Mouse (Mus musculus) forebrain, embryonic 12.5 days (tissue): ENCODE data around the gene Kat6b. TPM values are rescaled to one million over a fixed set of nuclear protein-coding genes. Genes with fewer than 3 reads are reported as not detected.

ENCODE experiments used
- ATAC-seq: fragments of 200-750 bp; cut with Nextera tagmentation; 2 replicates; pipeline ENCODE4 v1.8.0; 2017; ENCODE audit warnings: moderate TSS enrichment; ENCODE audit not compliant: low FRiP score
- H3K27ac ChIP-seq: fragments of 300-500 bp; sonication (generic); 2 replicates; pipeline ENCODE4 v1.5.1; 2016; ENCODE audit warnings: mild to moderate bottlenecking
- H3K27me3 ChIP-seq: fragments of 300-500 bp; sonication (generic); 2 replicates; pipeline ENCODE4 v1.6.1; 2016; ENCODE audit warnings: mild to moderate bottlenecking
- H3K36me3 ChIP-seq: fragments of 300-500 bp; sonication (generic); replicated peaks from 2 replicates; pipeline ENCODE4 v1.6.1; 2016; ENCODE audit warnings: mild to moderate bottlenecking
- H3K4me1 ChIP-seq: fragments of 300-500 bp; sonication (generic); 2 replicates; pipeline ENCODE4 v1.6.1; 2016
- H3K4me2 ChIP-seq: fragments of 300-500 bp; sonication (generic); 2 replicates; pipeline ENCODE4 v1.6.1; 2016; ENCODE audit warnings: mild to moderate bottlenecking, moderate library complexity
- H3K4me3 ChIP-seq: fragments of 300-500 bp; sonication (generic); replicated peaks from 2 replicates; pipeline ENCODE4 v1.5.1; 2016; ENCODE audit warnings: mild to moderate bottlenecking
- H3K9ac ChIP-seq: fragments of 300-500 bp; sonication (generic); 2 replicates; pipeline ENCODE4 v1.6.1; 2016; ENCODE audit warnings: mild to moderate bottlenecking
- H3K9me3 ChIP-seq: fragments of 300-500 bp; sonication (generic); 2 replicates; pipeline ENCODE4 v1.6.1; 2016
- WGBS: fragments of 180-500 bp; shearing (Covaris S2); methylation state at CpG from one replicate; pipeline ENCODE4 v1.1.7; 2016; 5-methylcytosine and 5-hydroxymethylcytosine counted together
- polyA plus RNA-seq: library from polyadenylated mRNA; unstranded; fragments of >200 nt; fragmentation: Nextera tagmentation; extraction: Ambion mirVana; gene quantifications from 2 replicates; pipeline ENCODE4 v1.2.1, GENCODE M21; 2016

The Kat6b gene
- polyA plus RNA-seq, 1 experiment from 2014 or later: 40.5 TPM

DNA sequence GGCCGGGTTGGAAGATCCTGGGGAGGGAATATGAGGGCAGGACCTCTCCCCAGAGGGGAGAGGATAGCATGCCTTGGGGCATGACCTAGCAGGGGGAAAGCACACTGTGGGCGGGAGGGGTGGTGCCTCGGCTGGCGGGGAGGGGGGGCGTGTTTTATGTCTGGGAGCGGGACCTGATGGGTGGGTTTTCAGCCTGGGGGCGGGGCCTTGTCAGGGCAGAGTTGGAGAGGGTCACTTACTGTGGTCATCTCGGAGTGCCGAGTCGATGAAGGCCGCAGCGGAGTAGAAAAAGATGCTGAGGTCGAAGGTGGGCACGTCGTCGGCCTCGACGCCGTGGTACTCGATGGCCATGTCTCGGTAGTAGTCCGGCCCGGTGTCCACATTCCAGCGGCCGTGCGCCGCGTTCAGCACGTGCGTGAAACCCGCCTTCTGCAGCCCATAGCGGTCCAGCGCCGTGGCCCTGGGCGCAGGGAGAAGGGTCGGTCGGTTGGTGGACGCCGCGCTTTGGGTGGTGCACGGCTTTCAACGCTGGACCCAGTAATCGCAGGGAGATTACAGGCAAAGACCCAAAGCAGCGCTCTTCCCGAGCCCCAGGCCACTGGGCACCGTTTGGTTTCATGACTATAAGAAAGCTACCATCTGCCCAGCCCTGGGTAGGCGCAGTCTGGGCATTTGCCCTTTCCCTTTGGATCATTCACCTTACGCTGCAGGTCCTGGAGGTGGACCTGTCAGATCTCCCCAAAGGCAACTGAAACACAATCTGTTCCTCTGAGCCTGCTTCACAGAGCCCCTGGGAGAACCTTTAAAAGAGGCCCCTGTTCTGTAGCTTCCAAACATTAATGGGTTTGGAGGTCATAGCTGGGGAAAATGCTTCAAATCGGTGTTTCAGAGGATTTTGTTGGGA, 205.4 kb downstream of the Kat6b start:
- Histone ChIP-seq H3K9me3 (no peaks in the 10 kb centered on the region), H3K4me3 (peak overlapping the region; percentile 28), H3K27ac (no peak overlapping the region), H3K9ac (0 out of 2 replicates have a peak overlapping the region, but pooled peaks have one; percentile 33), H3K4me2 (peak overlapping the region; percentile 53), H3K4me1 (peaks cover 28% of the 10 kb centered on the region), H3K27me3 (peaks cover 33% of the 10 kb centered on the region), H3K36me3 (no peaks in the 10 kb centered on the region)
- 0 out of 2 replicates have a peak, but pooled peaks have one; percentile 18 for ATAC-seq
- 9% methylated on average over 49 of the region's 49 CpGs for WGBS

DNA sequence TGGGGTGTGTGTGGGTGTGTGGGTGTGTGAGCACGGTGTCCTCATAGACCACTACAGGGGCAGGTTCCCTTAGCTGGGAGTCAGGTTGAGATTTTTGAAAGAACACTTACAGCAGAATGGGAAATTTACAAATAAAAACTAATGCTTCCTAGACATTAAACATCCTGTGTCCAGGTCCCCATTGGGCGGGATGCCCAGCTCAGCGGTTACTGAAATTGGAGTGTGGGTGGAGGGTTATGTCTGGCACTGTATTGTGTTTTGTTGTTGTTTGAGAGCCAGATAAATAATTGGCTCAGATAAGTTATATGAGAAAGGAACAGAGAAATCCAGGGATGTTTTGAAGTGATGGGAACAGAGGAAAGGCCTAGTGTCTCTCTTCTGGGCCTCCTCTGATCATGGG, 209.8 kb downstream of the Kat6b start:
- Histone ChIP-seq H3K4me2 (no peak overlapping the region), H3K4me3 (no peak overlapping the region), H3K4me1 (peaks cover 10% of the 10 kb centered on the region), H3K27ac (no peak overlapping the region), H3K9me3 (peaks cover 4% of the 10 kb centered on the region), H3K36me3 (no peaks in the 10 kb centered on the region), H3K27me3 (peaks cover 22% of the 10 kb centered on the region), H3K9ac (no peak overlapping the region)
- 95% methylated on average over 3 of the region's 3 CpGs for WGBS
- no peak for ATAC-seq

DNA sequence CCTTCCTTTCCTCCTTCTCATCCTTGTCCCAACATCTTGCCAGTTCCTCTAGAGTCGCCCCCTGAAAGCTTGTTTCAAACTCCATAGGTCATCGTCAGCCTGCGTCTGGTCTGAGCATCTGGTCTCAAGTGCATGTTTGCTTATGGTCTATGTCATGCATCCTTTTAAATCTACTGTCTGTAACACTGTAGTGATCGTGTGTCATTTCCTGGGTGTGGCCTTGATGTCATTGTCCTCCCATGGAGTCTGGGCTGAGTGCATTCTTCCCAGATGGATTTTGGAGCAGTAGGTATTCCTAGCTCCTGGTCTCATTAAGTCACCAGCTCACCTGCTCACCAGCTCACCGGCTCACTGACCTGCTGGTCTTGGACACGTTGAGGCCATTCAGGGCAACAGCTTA, 213.8 kb downstream of the Kat6b start:
- 83% methylated on average over 6 of the region's 6 CpGs for WGBS
- H3K36me3 ChIP-seq: no peaks in the 10 kb centered on the region
- no peak for ATAC-seq

GRCm38 (mm10) chr14:21696186-21696830, 215.1 kb downstream of the Kat6b start:
- Histone ChIP-seq H3K27me3 (no peaks in the 10 kb centered on the region), H3K4me3 (no peak overlapping the region), H3K27ac (no peak overlapping the region), H3K9ac (no peak overlapping the region), H3K4me1 (peaks cover 3% of the 10 kb centered on the region; the same call in 1 of the 2 replicates), H3K9me3 (peaks cover 4% of the 10 kb centered on the region), H3K4me2 (no peak overlapping the region), H3K36me3 (no peaks in the 10 kb centered on the region)
- WGBS: 75% methylated on average over 7 of the region's 7 CpGs
- no peak for ATAC-seq

More for the DNA sequence above, 213.8 kb downstream of the Kat6b start:
- no peak overlapping the region for H3K9ac ChIP-seq
- H3K27me3 ChIP-seq: no peaks in the 10 kb centered on the region
- H3K27ac ChIP-seq: no peak overlapping the region
- H3K9me3 ChIP-seq: peaks cover 4% of the 10 kb centered on the region
- H3K4me3 ChIP-seq: no peak overlapping the region
- peaks cover 3% of the 10 kb centered on the region; the same call in 1 of the 2 replicates for H3K4me1 ChIP-seq
- H3K4me2 ChIP-seq: no peak overlapping the region

GRCm38 (mm10) chr14:21702691-21703090, 221.5 kb downstream of the Kat6b start:
- Histone ChIP-seq H3K4me3 (no peak overlapping the region), H3K36me3 (no peaks in the 10 kb centered on the region), H3K9ac (no peak overlapping the region), H3K27ac (no peak overlapping the region), H3K9me3 (no peaks in the 10 kb centered on the region), H3K4me2 (no peak overlapping the region), H3K27me3 (no peaks in the 10 kb centered on the region), H3K4me1 (peaks cover 7% of the 10 kb centered on the region; the same call in 1 of the 2 replicates)
- 94% methylated on average over 8 of the region's 8 CpGs for WGBS
- ATAC-seq: no peak

GRCm38 (mm10) chr14:21703255-21703654, 222.0 kb downstream of the Kat6b start:
- Histone ChIP-seq H3K9me3 (no peaks in the 10 kb centered on the region), H3K9ac (no peak overlapping the region), H3K27ac (no peak overlapping the region), H3K4me3 (no peak overlapping the region), H3K4me1 (peaks cover 7% of the 10 kb centered on the region; the same call in 1 of the 2 replicates), H3K4me2 (no peak overlapping the region), H3K27me3 (no peaks in the 10 kb centered on the region), H3K36me3 (no peaks in the 10 kb centered on the region)
- 89% methylated on average over 5 of the region's 5 CpGs for WGBS
- no peak for ATAC-seq

DNA sequence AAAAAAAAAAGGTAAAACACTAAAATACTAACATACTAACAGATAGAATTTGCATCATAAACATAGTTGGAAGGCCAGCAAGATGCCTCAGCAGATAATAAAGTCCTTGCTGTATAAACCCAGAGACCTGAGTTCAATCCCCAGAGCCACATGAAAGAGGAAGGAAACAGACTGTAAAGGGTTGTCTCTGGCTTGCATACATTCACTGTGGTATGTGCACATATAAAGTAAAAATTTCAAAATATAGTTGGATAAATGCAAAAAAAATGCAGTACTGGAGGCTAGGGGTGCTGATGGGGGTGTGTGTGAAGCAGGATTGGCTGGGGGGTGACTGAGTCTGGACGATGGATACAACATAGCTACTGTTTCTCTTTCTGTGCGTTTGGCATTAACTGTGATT, 224.2 kb downstream of the Kat6b start:
- H3K4me1 ChIP-seq: peaks cover 7% of the 10 kb centered on the region; the same call in 1 of the 2 replicates
- no peak overlapping the region for H3K4me2 ChIP-seq
- H3K9ac ChIP-seq: no peak overlapping the region
- WGBS: 89% methylated on average over 2 of the region's 2 CpGs
- no peak for ATAC-seq
- no peaks in the 10 kb centered on the region for H3K27me3 ChIP-seq
- H3K4me3 ChIP-seq: no peak overlapping the region
- no peak overlapping the region for H3K27ac ChIP-seq
- H3K36me3 ChIP-seq: no peaks in the 10 kb centered on the region
- no peaks in the 10 kb centered on the region for H3K9me3 ChIP-seq

- peaks cover 7% of the 10 kb centered on the region; the same call in 1 of the 2 replicates for H3K4me1 ChIP-seq
- H3K36me3 ChIP-seq: no peaks in the 10 kb centered on the region
- H3K4me3 ChIP-seq: no peak overlapping the region
- no peak for ATAC-seq
- H3K4me2 ChIP-seq: no peak overlapping the region
- WGBS: 61% methylated on average over 12 of the region's 12 CpGs
- no peak overlapping the region for H3K27ac ChIP-seq
- H3K27me3 ChIP-seq: no peaks in the 10 kb centered on the region
- H3K9me3 ChIP-seq: no peaks in the 10 kb centered on the region
- no peak overlapping the region for H3K9ac ChIP-seq
Measured at GRCm38 (mm10) chr14:21706759-21707571, 225.7 kb downstream of the Kat6b start.

- no peaks in the 10 kb centered on the region for H3K36me3 ChIP-seq
- peaks cover 7% of the 10 kb centered on the region; the same call in 1 of the 2 replicates for H3K4me1 ChIP-seq
- ATAC-seq: no peak
- H3K27ac ChIP-seq: no peak overlapping the region
- no peak overlapping the region for H3K4me3 ChIP-seq
- no peak overlapping the region for H3K4me2 ChIP-seq
- no peak overlapping the region for H3K9ac ChIP-seq
- WGBS: 58% methylated on average over 2 of the region's 2 CpGs
- no peaks in the 10 kb centered on the region for H3K9me3 ChIP-seq
- 0 out of 2 replicates have a peak, but pooled peaks cover 2% of the 10 kb centered on the region for H3K27me3 ChIP-seq
Measured at GRCm38 (mm10) chr14:21709545-21709944, 228.3 kb downstream of the Kat6b start.

GRCm38 (mm10) chr14:21711231-21711630, 230.0 kb downstream of the Kat6b start:
- Histone ChIP-seq H3K36me3 (no peaks in the 10 kb centered on the region), H3K9me3 (no peaks in the 10 kb centered on the region), H3K4me1 (peaks cover 7% of the 10 kb centered on the region; the same call in 1 of the 2 replicates), H3K27me3 (0 out of 2 replicates have a peak, but pooled peaks cover 4% of the 10 kb centered on the region), H3K9ac (no peak overlapping the region), H3K4me2 (no peak overlapping the region), H3K4me3 (no peak overlapping the region), H3K27ac (no peak overlapping the region)
- 84% methylated on average over 2 of the region's 2 CpGs for WGBS
- no peak for ATAC-seq

GRCm38 (mm10) chr14:21714486-21714885, 233.3 kb downstream of the Kat6b start, which contains the start of gene Dupd1:
Dupd1 (minus strand) TSS chr14:21714576.
- Histone ChIP-seq H3K4me2 (no peak within 1 kb of the TSS), H3K27ac (no peak within 1 kb of the TSS), H3K4me1 (peaks cover 2% of the 10 kb centered on the region; the same call in 1 of the 2 replicates), H3K36me3 (no peaks in the 10 kb centered on the region), H3K9me3 (no peaks in the 10 kb centered on the region), H3K4me3 (no peak within 1 kb of the TSS), H3K9ac (no peak within 1 kb of the TSS), H3K27me3 (0 out of 2 replicates have a peak, but pooled peaks cover 4% of the 10 kb centered on the region)
- 85% methylated on average over 5 of the region's 5 CpGs for WGBS
- ATAC-seq: no peak
